Mouse (Mus musculus): Measurements from ENCODE around the gene Sit1.

The Sit1 gene

DNA sequence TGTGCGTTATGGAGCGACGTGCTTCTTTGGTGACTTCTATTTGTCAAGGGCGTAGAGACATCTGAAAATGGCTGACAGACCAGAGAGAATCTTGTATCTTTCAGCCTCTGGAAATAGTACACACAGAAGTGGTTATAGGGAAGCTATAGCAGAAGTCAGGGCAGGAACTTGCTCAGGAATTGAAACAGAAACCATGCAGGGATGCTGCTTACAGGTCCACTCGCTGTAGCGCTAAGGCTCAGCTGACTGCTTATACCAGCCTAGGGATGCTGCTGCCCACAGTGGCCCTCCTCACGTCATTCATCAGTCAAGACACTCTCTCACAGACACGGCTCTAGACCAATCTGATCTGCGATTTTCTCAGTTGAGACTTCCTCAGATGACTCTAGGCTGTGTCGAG is 13.2 kb downstream of the Sit1 start:
- in situ Hi-C loops (cut with MboI, MseI) = no loop called here

DNA sequence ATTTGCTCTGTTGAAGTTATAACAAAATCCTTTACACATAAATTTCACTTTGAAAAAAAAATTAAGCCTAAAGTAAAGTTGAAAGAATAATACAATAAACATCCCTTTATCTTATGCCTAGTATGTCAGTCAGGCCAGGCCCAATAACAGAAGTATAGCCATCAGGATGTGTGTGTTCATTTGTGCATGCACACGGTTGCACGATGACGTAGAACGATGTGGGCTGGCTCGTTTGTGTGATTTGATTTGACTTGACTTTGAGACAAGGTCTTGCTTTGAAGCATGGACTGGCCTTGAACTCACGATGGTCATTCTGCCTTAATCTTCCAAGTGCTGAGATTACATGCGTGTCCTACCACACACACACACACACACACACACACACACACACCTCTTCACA is 16.7 kb downstream of the Sit1 start:
- in situ Hi-C loops (cut with MboI, MseI) = no loop called here

- in situ Hi-C loops (cut with MboI, MseI) = no loop called here
These were observed 17.6 kb downstream of the Sit1 start for GRCm38 (mm10) chr4:43465935-43466334.

DNA sequence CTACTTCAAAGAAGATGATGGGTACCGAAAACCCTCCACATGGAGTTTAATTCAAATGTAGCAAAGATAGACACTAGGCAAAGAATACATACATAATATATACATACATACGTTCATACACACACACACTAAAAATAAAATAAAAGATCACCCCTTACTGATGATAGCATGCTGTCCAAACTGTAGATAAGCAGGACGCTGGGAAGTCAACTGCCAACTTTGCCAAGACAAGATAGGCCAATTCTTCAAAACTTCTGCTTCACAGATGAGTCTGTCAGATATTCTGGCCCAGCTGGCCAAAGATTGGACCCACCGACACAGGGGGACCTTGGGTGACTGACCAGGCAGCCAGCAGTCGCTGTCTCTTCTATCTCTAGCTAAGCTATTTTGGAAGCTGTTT is 20.4 kb downstream of the Sit1 start:
- in situ Hi-C loops (cut with MboI, MseI) = no loop called here

DNA sequence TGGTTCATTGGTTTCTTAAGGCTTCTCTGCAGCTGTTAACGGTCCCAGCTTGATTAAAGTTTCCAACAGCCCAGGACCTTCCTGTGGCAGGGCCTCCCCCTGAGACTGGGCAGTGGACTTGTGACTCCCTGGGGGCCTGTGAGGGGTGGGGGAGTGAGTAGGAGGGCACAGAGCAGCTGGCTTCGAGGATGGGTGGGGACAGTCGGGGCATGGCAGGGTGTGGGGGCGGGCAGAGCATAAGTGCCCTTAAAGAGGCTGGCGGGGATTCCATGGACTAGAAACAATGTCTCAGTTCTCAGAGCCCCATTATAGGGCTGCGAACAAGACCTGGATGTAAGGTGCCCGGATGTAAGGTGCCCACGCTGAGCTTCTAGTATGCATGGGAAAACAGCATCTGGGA is 26.4 kb downstream of the Sit1 start:
- in situ Hi-C loops (cut with MboI, MseI) = no loop called here

GRCm38 (mm10) chr4:43456470-43456869 is 27.1 kb downstream of the Sit1 start:
- in situ Hi-C loops (cut with MboI, MseI) = no loop called here

DNA sequence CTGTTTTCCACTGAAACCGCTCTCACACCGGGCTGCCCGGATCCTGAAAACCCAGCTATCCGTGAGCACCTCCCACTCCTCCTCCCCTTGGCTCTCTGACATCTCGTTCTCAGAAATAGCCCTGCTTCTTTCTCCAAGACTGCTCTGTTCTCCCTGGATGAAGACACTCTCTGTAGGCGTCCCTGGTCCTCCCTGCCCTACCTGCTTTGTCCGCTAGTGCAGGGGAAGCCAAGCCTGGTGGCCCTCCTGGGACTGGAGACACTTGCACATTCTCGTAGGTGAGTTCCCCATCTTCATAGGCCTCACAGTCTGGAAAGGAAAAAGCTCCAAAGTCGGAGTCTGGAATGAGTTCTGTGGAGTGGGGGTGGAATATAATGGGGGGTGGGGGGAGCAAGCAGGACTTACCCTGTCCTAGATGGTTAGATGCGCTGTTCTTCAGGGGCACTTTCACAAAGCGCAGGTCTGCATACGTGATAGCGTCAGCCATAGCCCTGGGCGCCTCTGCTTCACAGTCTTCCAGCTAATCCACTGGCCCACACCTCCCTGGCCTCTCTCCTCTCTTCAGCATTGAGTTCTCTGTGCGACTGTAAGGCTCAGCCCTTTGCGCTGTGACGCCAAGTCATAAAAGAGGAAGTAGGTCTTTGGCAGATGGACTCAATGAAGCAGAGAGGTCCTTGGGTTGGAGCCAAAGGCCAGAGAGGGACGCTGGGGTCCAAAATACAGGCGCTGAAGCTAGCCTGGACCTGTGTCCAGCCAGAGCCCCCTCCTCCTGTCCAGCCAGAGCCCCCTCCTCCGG is 29.3 kb downstream of the Sit1 start, which contains the start of gene Cd72:
TSS of gene Cd72 (minus strand) at position 588 of the 796 bp plus-strand sequence.
- in situ Hi-C loops (cut with MboI, MseI) = no loop called here

DNA sequence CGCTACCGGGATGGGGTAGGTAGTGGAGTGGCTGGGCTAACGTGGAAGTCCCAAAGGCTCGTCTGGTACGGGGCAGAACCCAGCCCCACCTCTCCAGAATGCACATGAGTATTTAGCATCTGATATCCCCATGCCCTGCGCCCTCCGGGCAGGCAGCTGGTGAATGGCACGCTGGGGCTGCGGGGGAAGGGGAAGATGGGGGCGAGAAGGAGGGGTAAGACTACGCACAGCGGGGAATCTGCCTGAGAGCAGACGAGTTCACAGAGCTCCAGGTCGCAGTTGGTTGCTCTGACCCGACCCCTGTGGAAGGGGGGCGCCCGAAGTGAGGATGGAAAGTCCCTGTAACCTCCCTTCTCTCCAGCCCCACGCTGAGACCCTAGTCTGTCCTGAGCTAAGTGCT is 30.1 kb downstream of the Sit1 start:
- in situ Hi-C loops (cut with MboI, MseI) = no loop called here

DNA sequence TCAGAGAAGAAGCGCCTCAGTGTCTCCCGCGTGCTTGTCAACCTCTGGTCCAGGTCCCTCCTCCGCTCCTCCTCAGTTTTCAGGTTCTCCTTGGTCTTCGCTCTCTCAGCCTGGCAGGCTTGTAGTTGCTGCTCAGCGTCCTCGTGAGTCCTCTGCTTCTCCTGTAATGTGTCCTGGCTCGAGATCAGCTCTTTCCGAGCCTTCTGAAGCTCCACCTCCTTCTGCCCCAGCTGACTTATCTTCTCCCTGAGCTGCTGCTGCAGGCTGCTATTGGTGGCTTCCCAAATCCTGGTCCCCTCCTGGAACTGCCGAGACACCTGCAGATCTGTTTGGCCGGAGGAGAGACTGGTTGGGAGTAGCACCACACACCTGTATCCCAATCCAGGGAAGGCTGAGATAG is 31.2 kb downstream of the Sit1 start:
- in situ Hi-C loops (cut with MboI, MseI) = no loop called here

DNA sequence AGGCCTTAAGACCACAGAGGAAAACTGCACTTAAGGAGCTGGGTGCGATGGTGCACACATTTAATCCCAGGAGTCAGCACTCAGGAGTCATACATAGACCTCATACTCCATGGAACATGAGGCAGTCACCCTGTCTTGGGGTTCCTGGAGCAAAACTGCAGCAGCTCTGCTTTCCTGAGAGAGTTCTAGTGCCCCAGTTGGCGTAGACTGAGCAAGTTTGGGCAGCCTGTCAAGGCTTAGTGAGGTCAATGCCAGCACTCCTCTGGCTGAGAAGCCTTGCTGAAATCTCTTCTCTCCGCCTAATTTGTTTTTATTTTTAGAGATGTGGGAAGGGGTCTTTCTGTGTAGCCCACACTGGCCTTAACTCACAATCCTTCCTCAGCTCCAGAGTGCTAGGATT is 35.0 kb downstream of the Sit1 start:
- in situ Hi-C loops (cut with MboI, MseI) = loop anchor here (10.0 kb wide), 1 partner anchor 404 kb away; the partner anchor contains the start of gene Fam214b

- in situ Hi-C loops (cut with MboI, MseI) = loop anchor here (10.0 kb wide), 1 partner anchor 402 kb away; the partner anchor contains the start of gene Fam214b
These were observed 36.3 kb downstream of the Sit1 start for GRCm38 (mm10) chr4:43447251-43447650.

GRCm38 (mm10) chr4:43443511-43443910 is 40.0 kb downstream of the Sit1 start:
- in situ Hi-C loops (cut with MboI, MseI) = loop anchor here (5.0 to 10.0 kb wide), 2 partner anchors 39 to 399 kb away; partner anchors contain the start of genes Fam214b and Sit1

DNA sequence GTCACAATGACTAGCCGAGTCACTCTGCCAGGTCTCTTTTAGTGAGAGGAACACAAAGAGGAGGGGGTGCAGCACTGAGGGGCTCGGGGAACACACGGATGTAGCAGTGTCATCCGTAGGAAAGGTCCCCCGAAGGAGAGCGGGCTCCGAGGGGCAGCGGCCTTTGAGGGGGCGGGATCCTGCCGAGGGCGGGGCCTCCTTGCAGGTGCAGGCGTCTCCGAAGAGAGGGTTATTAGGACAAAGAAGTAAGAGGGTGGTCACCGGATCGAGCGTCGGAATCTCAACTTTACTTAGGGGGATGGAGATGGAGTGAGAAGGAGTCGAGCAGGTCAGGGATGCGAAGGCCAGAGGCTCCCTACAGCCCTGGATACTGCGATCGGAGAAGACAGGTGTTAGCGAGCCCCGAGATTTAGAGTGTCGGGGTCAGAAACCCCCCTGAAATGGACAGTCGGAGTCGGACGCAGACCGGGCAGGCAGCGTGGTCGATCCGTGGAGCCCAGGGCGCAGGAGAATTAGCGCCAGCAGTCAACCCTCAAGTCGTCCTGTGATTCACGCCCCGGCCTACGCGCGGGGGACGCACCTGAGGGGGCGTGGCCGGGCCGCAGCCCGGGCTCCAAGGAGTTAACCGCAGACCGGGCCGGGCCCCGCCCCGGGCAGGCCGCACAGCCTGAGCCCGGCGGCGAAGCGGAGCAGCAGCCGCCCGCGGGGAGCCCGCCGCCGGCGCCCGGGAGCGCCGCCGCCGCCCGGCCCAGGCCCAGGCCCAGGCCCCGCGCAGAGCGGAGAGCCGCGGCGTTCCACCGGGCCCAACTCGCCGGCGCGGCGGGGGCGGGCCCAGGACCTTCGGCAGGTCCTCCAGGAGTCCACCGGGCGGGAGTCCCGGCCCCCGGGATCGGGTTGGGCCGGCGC is 40.8 kb downstream of the Sit1 start:
- in situ Hi-C loops (cut with MboI, MseI) = loop anchor here (5.0 to 10.0 kb wide), 2 partner anchors 40 to 398 kb away; partner anchors contain the start of genes Fam214b and Sit1

DNA sequence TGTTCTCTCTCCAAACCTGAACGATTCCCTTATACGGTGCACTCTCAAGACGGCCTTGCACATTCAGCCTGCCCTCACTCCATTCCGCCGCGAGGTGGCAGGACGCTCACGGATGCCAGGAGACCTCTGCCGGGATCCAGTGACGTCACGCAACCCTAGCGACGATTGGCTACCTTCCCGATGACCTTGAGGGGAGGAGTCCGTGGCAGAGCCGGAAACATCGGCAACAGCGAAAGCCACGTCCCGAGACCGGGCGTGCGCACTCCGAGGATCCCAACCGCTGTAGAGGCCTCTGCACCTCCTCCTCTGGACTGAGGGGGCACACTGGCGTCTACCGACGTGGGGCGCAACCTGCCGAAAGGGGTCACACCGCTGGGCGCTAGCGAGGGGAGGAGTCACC is 41.5 kb downstream of the Sit1 start:
- in situ Hi-C loops (cut with MboI, MseI) = loop anchor here (5.0 to 10.0 kb wide), 2 partner anchors 40 to 397 kb away; partner anchors contain the start of genes Fam214b and Sit1

GRCm38 (mm10) chr4:43441639-43442038 is 41.9 kb downstream of the Sit1 start, which contains the start of gene Tesk1:
TSS of gene Tesk1 (plus strand) at chr4:43441939.
- in situ Hi-C loops (cut with MboI, MseI) = loop anchor here (5.0 to 10.0 kb wide), 2 partner anchors 41 to 397 kb away; partner anchors contain the start of genes Fam214b and Sit1

DNA sequence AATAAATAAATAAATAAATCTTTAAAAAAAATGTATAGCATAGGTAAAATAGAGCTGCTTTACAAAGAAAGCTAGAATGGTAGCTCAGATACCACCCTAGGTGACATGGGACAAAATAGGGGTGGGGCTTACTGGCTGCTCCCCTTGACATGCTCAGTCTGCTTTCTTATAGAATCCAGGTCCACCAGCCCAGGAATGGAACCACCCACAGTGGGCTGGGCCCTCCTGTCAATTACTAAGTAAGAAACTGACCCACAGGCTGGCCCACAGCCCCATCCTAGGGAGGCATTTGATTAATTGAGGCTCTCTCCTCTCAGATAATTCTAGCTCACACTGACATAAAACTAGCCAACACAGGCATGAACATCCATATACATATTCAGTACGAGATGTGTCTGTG is 50.7 kb downstream of the Sit1 start:
- in situ Hi-C loops (cut with MboI, MseI) = no loop called here
